Mouse (Mus musculus) E14TG2a.4 (cell line): ENCODE results near the gene Grb14.

Source experiments
- CTCF ChIP-seq: conservative IDR thresholded peaks from 2 replicates; pipeline ENCODE4 v1.5.1; 2014; ENCODE audit warnings: low read length
- POU5F1 ChIP-seq: IDR thresholded peaks from 2 replicates; pipeline ENCODE4 v1.6.1; 2014; ENCODE audit warnings: low read length, borderline replicate concordance

GRCm38 (mm10) chr2:65005044-65005443, 19.7 kb downstream of the Grb14 start:
- TF ChIP-seq CTCF (no peak), POU5F1 (no peak)
